Mouse (Mus musculus) cerebellum, postnatal 4 days (tissue): ENCODE results near the gene Fthl17d.
"Not testable (repeated sequence)": the region's sequence is repeated elsewhere in the genome, so short reads cannot be mapped to it uniquely, and the experiment has no call there.

Source experiments
- DNase-seq, 2 experiments: peaks; one replicate each; pipeline ENCODE4 v3.0.0; 2022; ENCODE audit warnings: low spot score in 2 of 2, mixed read lengths in 1 of 2

Gene Fthl17d

GRCm38 (mm10) chrX:8986655-8987054 is at the start of gene Fthl17d:
Gene Fthl17d, minus strand, starts transcription at chrX:8986755.
- not testable (repeated sequence) for DNase-seq

DNA sequence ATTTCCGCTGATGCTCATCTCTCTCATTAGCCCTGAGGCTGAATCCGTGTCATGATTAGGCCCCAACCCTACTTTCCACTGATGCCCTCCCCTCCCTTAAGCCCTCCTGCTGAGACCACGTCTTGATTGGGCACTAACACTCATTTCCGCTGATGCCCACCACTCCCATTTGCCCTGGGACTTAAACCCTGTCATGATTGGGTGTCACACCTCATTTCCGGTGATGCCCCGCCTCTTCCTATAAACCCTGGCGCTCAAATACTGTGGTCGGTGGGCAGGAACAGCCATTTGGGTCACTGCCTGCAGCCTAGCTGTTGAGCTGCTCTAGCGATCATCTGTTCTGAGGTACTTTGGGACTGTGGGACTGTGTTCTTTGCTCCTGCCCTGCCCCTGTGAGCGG is 46.6 kb upstream of the Fthl17d start, which contains the start of gene Fthl17e:
Fthl17e (plus strand) TSS at position 301 of the 400 bp plus-strand sequence.
- not testable (repeated sequence) for DNase-seq

GRCm38 (mm10) chrX:9019481-9019880 is 32.9 kb upstream of the Fthl17d start:
- DNase-seq = no peak

DNA sequence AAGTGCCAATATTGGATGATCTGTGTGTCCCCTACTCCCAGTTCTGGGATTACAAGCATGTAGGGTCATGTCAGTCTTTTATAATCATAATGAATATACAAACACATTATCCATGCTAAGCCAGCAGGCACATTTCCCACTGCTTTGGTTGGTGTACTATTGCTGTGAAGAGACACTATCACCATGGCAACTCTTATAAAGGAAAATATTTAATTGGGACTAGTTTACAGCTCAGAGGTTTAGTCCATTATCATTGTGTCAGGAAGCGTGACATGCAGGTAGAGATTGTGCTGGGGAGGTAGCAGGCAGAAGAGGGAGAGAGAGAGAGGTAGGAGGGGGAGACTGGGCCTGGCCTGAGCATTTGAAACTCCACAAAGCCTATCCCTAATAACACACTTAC is 29.5 kb upstream of the Fthl17d start:
- no peak for DNase-seq

DNA sequence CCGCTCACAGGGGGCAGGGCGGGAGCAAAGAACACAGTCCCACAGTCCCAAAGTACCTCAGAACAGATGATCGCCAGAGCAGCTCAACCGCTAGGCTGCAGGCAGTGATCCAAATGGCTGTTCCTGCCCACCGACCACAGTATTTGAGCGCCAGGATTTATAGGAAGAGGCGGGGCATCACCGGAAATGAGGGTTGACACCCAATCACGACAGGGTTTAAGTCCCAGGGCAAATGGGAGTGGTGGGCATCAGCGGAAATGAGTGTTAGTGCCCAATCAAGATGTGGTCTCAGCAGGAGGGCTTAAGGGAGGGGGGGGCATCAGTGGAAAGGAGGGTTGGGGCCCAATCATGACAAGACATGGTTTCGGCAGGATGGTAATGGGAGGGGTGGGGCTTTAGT is 10.1 kb downstream of the Fthl17d start, which contains the start of gene Fthl17c:
Fthl17c (minus strand) TSS at position 101 of the 400 bp plus-strand sequence.
- DNase-seq = not testable (repeated sequence)

DNA sequence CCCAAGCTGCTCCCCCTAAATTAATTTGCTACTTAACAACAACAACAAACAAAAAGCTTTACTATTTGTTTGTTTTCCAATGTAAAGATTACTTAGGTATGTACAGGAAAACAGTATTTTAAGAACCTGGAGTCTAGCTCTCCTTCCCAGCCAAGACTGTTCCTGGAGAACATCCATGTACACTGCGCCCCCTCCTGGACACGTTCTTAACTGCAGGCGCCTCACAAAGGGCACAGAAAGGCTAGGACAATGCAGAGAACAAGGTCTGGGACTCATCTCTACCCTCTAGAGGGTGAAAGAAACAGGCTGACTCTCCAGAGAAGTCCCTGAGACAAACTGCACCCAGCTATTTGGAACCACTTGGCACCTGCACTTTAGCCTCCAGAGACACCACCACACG is 21.9 kb downstream of the Fthl17d start:
- DNase-seq = not testable (repeated sequence)

GRCm38 (mm10) chrX:8962875-8963274 is 23.7 kb downstream of the Fthl17d start, which contains the start of gene Fthl17b:
Gene Fthl17b, minus strand, starts transcription at chrX:8962975.
- DNase-seq = not testable (repeated sequence)

DNA sequence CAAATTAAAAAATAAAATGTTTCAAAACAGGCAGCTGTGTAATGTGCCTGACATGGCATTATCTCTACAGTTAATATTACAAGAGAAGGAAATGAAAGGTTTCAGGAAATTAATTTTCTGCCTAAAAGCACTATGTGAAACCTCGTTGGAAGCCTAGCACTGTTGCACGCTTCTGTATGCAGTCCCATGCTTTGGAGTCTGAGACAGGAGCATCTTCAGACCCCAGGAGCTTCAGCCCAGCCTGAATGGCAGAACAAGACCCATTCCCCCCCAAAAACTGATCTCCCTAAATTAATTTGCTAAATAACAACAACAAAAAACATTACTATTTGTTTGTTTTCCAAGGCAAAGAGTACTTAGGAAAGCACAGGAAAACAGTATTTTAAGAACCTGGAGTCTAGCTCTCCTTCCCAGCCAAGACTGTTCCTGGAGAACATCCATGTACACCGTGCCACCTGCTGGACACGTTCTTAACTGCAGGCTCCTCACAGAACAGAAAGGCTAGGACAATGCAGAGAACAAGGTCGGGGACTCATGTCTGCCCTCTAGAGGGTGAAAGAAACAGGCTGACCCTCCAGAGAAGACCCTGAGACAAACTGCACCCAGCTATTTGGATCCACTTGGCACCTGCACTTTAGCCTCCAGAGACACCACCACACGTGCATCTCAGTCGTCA is 38.3 kb downstream of the Fthl17d start:
- DNase-seq = peak; percentile 70 to 87

GRCm38 (mm10) chrX:8944041-8944440 is 42.5 kb downstream of the Fthl17d start:
- no peak for DNase-seq
